Mouse (Mus musculus) left cerebral cortex, adult 2 months (tissue): ENCODE results near the gene Polr2g. TPM values are rescaled to one million over a fixed set of nuclear protein-coding genes. Genes with fewer than 3 reads are reported as not detected.

ENCODE experiments used
- DNase-seq, 2 experiments: peaks; one replicate each; pipeline ENCODE4 v3.0.0; 2021 to 2022; ENCODE audit warnings: low spot score in 2 of 2, mixed read lengths in 1 of 2; ENCODE audit errors: extremely low spot score in 1 of 2
- H3K27ac ChIP-seq: fragments of 200-600 bp; 2 replicates; pipeline ENCODE4 v1.8.1; 2022
- H3K4me3 ChIP-seq: fragments of 200-600 bp; 2 replicates; pipeline ENCODE4 v1.8.1; 2022
- CTCF ChIP-seq: fragments of 200-600 bp; IDR thresholded peaks from 2 replicates; pipeline ENCODE4 v1.8.1; 2022; ENCODE audit warnings: antibody characterized with exemption, mild to moderate bottlenecking, moderate library complexity
- intact Hi-C: fragments of 180-260 bp; cut with DNase I; formaldehyde crosslinking; loops from one replicate; pipeline ENCODE4 v1.15.1; 2025
- total RNA-seq, 2 experiments: library from RNA; stranded (reverse); gene quantifications; 2 replicates each; pipeline ENCODE4 v1.2.3; 2021

Polr2g gene
- total RNA-seq, 2 experiments from 2014 or later = 96.6 to 105 TPM

DNA sequence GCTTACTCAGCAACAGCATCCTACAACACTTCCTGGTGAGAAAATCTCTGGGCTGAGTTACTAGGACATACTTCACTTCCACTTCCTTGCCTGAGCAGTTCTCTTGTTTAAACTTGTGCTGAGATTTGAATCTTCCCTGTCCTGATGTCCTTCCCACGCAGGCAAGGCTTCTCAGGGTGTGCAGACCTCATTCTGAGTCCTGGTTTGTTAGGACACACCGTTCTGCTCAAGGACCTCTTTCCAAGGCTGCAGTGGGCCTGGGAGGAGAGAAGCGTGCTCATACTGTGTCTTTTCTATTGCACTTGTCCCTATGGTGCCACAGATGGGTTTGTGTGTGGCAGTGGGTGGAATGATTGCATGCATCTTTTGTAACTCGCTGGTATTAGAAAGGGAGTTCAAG, 34.6 kb upstream of the Polr2g start:
- Histone ChIP-seq H3K4me3 (no peak overlapping the region), H3K27ac (no peak overlapping the region)
- no peak for TF ChIP-seq CTCF
- intact Hi-C loops = loop anchor here (1.0 kb wide), 1 partner anchor 12 kb away; no protein-coding TSS in a partner anchor
- DNase-seq = no peak

DNA sequence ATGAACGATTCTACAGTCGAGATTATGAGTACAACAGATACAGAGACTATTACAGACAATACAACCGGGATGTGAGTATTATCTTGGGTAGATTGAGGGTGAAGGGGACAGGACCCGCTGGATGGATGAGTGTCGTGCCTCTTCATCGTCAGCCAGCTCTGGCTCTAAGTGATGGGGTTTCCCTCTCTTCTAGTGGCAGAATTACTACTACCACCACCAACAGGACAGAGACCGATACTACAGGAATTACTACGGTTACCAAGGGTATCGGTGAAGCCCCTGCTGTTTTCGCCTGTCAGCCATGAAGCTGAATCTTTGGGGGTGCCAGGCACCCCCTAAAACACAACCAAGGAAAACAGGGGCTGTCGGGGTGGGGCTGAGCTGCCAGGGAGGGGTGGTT, 32.9 kb upstream of the Polr2g start:
- DNase-seq = no peak
- Histone ChIP-seq H3K4me3 (no peak overlapping the region), H3K27ac (no peak overlapping the region)
- intact Hi-C loops = no loop called here
- peak; percentile 5; the same call in 1 of the 2 replicates for TF ChIP-seq CTCF

DNA sequence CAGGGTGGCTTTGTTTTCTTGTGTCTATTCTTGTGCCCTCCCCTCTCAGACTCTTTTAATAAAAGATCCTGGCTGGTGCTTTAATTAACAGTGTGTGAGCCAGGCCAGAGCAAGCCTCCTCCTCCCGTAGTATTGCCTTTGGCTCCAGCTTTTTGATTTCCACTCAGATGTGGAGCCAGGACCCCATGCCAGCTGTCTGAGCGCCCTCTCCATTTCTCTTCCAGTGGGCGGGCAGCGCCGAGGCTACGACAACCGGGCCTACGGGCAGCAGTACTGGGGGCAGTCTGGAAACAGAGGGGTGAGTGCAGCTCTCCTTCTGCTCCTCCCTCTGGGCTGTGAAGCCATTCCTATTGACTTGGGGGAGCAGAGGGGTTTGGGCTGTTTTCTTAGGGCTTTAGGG, 32.3 kb upstream of the Polr2g start:
- intact Hi-C loops = no loop called here
- no peak overlapping the region for H3K4me3 ChIP-seq
- no peak overlapping the region for H3K27ac ChIP-seq
- TF ChIP-seq CTCF = no peak
- DNase-seq = no peak

DNA sequence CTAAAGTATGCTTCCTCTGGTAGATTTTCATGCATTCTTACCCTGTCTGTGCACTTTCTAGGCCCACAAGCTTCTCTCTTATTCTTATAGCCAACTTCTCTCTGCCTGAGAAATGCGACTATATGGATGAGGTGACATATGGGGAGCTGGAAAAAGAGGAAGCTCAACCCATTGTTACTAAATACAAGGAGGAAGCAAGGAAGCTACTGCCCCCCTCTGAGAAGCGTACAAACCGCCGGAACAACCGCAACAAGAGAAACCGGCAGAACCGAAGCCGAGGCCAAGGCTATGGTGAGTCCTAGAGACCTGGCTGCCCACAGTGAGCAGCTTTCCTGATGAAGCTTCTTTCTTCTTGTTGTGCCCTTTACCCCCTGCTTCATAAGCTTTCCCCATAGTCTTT, 31.3 kb upstream of the Polr2g start, which contains the start of gene AC129217.1:
Gene AC129217.1, plus strand, starts transcription at position 114 of the 400 bp plus-strand sequence.
- 0 out of 2 replicates have a peak within 1 kb of the TSS, but pooled peaks have one; percentile 1 for H3K27ac ChIP-seq

DNA sequence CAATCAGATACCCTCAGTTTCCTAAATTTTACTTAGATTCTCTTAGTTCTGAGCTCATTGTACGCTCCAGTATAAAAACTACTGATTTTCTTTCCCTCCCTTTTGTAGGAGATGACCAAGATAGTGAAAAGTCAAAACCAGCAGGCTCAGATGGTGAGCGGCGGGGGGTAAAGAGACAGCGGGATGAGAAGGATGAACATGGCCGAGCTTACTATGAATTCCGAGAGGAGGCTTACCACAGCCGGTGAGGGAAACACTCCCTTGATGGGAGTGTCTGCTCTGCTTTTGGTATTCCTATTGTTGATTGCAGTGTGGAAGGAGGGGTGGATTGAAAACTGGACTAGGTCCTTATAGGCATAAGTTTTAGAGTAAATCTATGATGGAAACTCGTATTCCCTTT, 24.3 kb upstream of the Polr2g start:
- peak overlapping the region; percentile 71 for H3K4me3 ChIP-seq
- intact Hi-C loops = no loop called here
- no peak for DNase-seq
- H3K27ac ChIP-seq = no peak overlapping the region
- no peak for TF ChIP-seq CTCF

More for the DNA sequence above, 31.3 kb upstream of the Polr2g start, which contains the start of gene AC129217.1:
- no peak within 1 kb of the TSS for H3K4me3 ChIP-seq
- intact Hi-C loops = no loop called here
- DNase-seq = no peak
- no peak for TF ChIP-seq CTCF

DNA sequence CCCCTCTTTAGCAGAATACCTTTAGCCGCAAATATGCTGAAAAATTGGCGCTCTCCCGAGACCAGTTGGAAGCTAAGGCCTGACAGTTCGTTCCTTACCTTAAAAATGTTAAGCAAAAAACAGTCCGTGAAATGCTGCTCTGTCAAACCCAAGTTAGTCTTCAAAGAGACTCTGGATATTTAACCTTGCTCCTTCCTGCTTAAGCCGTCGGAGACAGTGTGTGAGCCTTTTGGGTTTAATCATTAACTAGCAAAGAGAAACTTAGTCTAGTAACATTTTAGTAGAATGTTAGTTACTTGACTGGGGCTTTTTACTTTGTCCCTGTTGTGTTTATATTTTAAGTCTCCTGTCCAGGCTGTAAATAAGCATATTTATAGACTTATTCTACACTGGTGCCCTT, 22.8 kb upstream of the Polr2g start:
- H3K27ac ChIP-seq = peak overlapping the region; percentile 11
- DNase-seq = no peak
- H3K4me3 ChIP-seq = peak overlapping the region; percentile 71
- no peak for TF ChIP-seq CTCF
- intact Hi-C loops = loop anchor here (1.0 to 2.0 kb wide), 2 partner anchors 11 to 16 kb away; partner anchors contain the start of gene Bscl2

DNA sequence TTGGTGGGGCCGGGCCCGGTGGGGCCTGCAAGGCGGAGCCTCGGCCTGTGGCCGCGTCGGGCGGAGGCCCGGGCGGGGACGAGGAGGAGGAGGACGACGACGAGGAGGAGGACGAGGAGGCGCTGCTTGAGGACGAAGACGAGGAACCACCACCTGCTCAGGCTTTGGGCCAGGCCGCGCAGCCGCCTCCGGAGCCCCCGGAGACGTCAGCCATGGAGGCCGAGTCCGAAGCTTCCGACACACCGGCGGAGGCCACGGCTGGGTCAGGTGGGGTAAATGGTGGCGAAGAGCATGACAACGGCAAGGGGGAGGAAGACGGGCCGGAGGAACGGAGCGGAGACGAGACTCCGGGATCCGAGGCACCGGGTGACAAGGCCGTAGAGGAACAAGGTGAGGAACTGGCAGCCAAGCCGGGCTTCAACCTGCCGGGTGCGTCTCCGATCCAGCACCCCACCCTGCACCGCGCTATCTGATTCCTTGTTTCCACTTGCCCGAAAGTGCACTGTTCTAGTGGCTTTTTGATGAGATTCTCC, 22.1 kb upstream of the Polr2g start:
- intact Hi-C loops = loop anchor here (2.0 kb wide), 1 partner anchor 16 kb away; the partner anchor contains the start of gene Bscl2
- TF ChIP-seq CTCF = no peak
- DNase-seq = no peak
- H3K27ac ChIP-seq = peak overlapping the region; percentile 98
- H3K4me3 ChIP-seq = peak overlapping the region; percentile 71

DNA sequence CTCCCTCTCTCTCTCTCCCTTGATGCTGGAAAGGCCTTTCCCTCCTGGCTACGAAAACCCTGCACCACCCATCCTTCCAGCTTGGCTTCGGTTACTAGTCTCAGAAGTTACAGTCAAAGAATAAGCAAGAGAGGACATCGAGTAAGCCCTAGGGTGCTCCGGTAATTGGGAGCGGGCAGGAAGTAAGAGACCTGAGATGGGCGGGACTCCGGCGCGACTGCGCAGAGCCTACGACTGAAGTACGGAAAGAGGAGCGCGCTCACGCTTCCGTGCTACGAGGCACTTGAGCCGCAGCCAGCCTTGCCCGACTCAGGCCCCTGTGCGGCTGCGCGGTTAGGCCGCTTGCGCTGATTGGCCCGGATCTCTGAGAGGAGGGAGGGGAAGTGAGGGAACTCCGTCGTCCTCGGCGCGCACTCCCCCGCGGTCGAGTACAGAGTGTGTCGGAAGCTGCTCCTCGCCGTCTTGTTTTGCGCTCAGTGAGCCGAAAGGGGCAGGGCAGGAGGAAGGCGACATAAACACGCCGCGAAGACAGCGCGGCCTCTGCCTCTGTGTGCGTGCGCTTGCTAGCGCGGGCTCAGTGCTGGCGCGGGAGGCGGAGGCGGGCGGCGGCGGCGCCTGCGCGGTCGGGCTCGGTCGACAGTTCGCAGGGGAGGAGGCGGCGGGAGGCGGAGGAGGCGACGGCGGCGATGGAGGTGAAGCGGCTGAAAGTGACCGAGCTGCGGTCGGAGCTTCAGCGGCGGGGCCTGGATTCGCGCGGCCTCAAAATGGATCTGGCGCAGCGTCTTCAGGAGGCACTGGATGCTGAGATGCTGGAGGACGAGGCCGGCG, 21.4 kb upstream of the Polr2g start, which contains the start of gene Hnrnpul2:
Gene Hnrnpul2, plus strand, starts transcription at position 415 of the 828 bp plus-strand sequence.
- peak within 1 kb of the TSS; percentile 71 for H3K4me3 ChIP-seq
- H3K27ac ChIP-seq = peak within 1 kb of the TSS; percentile 98
- TF ChIP-seq CTCF = no peak
- peak; percentile 98 for DNase-seq
- intact Hi-C loops = loop anchor here (1.0 to 5.0 kb wide), 6 partner anchors 17 to 253 kb away; partner anchors contain the start of genes Bscl2, Polr2g, Tmem179b and Ubxn1

DNA sequence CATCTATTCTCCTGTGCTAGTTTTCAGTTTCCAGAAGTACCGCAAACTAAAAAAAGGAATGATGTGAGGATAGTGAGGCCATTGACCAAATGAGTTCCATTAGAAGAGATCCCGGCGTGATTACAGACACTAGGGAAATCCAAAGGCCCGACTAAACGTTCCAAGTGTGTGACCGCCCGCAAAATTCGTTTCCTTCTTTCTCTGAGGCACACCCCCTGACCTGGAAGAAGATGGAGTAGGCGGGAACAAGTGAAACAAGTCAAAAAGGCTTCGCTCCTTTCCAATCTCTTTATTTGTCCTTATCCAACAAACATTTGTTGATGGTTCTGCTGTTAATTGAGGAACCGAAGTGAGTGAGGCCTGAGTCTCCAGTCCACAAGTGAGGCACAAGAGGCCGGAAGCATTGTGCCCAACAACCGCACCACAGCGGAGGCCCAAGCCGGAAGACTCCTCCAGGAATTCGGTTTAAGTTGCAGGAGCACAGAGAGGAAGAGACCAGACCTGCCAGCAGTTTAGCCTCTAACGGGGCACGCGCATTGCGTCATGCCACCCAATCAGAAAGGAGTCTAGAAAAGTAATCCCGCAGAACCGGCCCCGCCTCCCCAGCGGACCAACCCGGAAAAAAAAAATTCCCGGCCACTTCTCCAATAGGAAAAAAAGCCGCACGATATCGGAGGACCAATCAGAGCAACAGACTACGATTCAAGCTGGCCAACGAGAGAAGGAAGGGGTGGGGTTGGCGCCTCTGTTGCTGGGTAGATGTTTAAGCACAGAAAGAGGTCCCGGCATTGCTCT, 20.6 kb upstream of the Polr2g start, which contains the start of gene Ttc9c:
Gene Ttc9c, minus strand, starts transcription at position 533 of the 795 bp plus-strand sequence.
- TF ChIP-seq CTCF = no peak
- Histone ChIP-seq H3K27ac (peak within 1 kb of the TSS; percentile 98), H3K4me3 (peak within 1 kb of the TSS; percentile 71)
- peak; percentile 92 to 97 for DNase-seq
- intact Hi-C loops = loop anchor here (1.0 to 5.0 kb wide), 5 partner anchors 17 to 252 kb away; partner anchors contain the start of genes Polr2g, Tmem179b, Ubxn1 and Zbtb3

DNA sequence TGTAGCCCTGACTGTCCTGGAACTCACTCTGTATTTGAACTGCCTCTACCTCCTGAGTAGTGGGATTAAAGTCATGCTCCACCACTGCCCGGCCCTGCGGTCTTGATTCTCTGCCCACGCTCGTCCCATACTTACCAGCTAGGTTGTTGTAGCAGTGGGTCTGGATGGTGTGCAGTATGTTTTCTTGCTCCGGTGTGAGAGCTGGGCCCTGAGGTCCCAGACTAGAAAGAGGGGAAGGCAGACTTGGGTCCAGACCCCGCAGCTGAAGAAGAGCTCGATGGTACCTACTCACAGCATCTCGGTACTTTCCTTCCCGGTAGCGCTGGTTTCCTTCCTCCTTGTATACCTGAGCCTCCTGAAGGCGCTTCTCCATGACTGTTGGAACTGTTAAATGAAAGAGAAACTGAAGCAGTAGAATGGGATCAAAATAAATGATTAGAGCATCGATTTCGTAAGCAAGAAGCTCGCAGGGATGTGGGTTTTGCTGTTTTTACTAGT, 20.0 kb upstream of the Polr2g start:
- DNase-seq = no peak
- TF ChIP-seq CTCF = no peak
- H3K4me3 ChIP-seq = peak overlapping the region; percentile 71
- intact Hi-C loops = loop anchor here (2.0 to 5.0 kb wide), 2 partner anchors 44 to 251 kb away; partner anchors contain the start of gene Tmem179b
- H3K27ac ChIP-seq = peak overlapping the region; percentile 84

DNA sequence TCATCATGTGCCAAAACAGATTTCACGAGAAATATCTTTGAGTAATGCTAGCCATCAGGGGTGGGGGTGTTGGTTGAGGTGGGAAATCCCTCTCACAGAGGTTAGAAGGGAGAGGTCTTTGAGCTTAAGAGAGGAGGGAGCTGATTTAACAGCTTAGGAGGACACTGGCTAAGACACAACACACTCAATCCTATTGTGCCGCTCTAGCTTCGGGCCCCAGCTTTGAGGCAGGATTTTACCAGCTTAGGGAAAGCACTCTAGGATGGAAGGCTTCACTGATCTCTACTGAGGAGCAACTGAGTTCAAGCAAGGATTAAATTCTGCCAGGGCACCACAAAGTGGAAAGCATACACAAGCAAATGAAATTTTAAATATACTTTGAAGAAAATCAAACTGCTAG, 18.6 kb upstream of the Polr2g start:
- DNase-seq = no peak
- TF ChIP-seq CTCF = no peak
- intact Hi-C loops = loop anchor here (5.0 kb wide), 1 partner anchor 250 kb away; no protein-coding TSS in a partner anchor
- H3K4me3 ChIP-seq = no peak overlapping the region
- H3K27ac ChIP-seq = no peak overlapping the region
